Mouse (Mus musculus) sigmoid colon, adult 10 weeks (tissue): ENCODE results near the gene Itga8. TPM values are rescaled to one million over a fixed set of nuclear protein-coding genes. Genes with fewer than 3 reads are reported as not detected.

Experiments used
- polyA plus RNA-seq: library from polyadenylated mRNA; stranded (reverse); fragments of 350-450 nt; fragmentation: Illumina TruSeq; extraction: RNeasy Lipid Tissue Mini Kit (QIAGEN cat#74804); gene quantifications from one replicate; pipeline ENCODE4 v1.2.3, GENCODE M21; 2014; ENCODE audit warnings: low read depth, low replicate concordance

The Itga8 gene
- 15.8 TPM for polyA plus RNA-seq

GRCm38 (mm10) chr2:12301431-12302170 lies at the start of gene Itga8:
Gene Itga8 (minus strand): TSS chr2:12301922.

Other genes with a start within 250 kb of the Itga8 start
- 140 TPM for gene Mindy3, start 117.5 kb upstream of the Itga8 start, polyA plus RNA-seq